Mouse (Mus musculus): Measurements from ENCODE around the gene Gm38392. TPM values are rescaled to one million over a fixed set of nuclear protein-coding genes. Genes with fewer than 3 reads are reported as not detected.

The Gm38392 gene
- polyA plus RNA-seq, 2 experiments, result 5.4 TPM; not detected in 1

DNA sequence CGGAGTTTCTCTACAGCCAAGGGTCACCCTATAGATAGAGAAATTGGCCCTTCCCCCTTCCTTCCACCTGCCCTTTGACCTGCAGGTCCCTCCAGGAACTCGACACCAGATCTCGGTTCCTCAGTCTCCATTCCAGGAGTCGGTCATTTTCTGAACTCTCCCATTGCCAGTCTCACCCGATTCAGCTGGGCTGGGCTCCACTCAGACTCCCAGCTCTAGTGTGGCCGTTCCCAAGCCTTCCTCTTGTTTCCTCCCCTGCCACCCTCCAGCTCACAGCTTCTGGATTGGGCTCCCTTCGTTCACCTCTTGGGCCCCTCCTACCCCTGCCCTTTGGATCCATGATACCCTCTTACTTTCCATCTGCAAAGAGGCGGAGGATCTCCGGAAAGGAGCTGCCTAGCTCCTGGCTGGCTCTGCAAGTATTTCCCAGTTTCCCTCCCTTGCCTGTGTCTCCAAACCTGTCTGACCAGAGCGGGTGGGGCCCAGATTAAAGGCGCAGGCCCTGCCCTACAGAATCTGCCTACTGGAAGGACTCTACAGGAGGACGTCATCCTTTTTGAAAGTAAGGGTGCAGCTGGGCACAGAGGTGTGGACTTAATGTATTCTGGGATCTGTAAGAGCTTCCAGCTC, 47.1 kb upstream of the Gm38392 start:
- peak overlapping the region; percentile 64; the same call in 1 of the 2 replicates for H3K4me2 ChIP-seq (replicated peaks; ENCODE audit: low read depth, low read length, severe bottlenecking)
- H3K36me3 ChIP-seq (ENCODE audit: control insufficient read depth, insufficient read depth, low read length), result peaks cover 10% of the 10 kb centered on the region; the same call in 1 of the 2 replicates
- DNase-seq (ENCODE audit: low spot score) (no peak), ATAC-seq (ENCODE audit: low FRiP score, low read depth) (no peak)
- no peak overlapping the region for H3K9ac ChIP-seq (ENCODE audit: low read depth, low read length, severe bottlenecking)
- no peak for TF ChIP-seq POLR2A (IDR thresholded peaks at IDR 0.05; ENCODE audit: borderline replicate concordance, extremely low read depth, insufficient read depth, insufficient read length)
- H3K4me1 ChIP-seq (ENCODE audit: control insufficient read depth, insufficient read depth, low read length), result peaks cover 12% of the 10 kb centered on the region
- WGBS, result 47% methylated on average over 12 of the region's 12 CpGs
- 0 out of 2 replicates have a peak overlapping the region, but pooled peaks have one; percentile 0 for H3K4me3 ChIP-seq (replicated peaks; ENCODE audit: low read length)
- no peaks in the 10 kb centered on the region for H3K9me3 ChIP-seq (ENCODE audit: control insufficient read depth, low read length)
- H3K27me3 ChIP-seq (ENCODE audit: control insufficient read depth, insufficient read depth, low read length), result no peaks in the 10 kb centered on the region
- H3K27ac ChIP-seq (replicated peaks; ENCODE audit: low read depth, low read length), result no peak overlapping the region

- WGBS, result 36% methylated on average over 2 of the region's 2 CpGs
These were observed 44.3 kb upstream of the Gm38392 start for GRCm38 (mm10) chr3:88331282-88331681.

GRCm38 (mm10) chr3:88328956-88329355, 41.9 kb upstream of the Gm38392 start:
- Histone ChIP-seq H3K9me3 (ENCODE audit: control insufficient read depth, low read length) (no peaks in the 10 kb centered on the region), H3K4me3 (replicated peaks; ENCODE audit: low read length) (no peak overlapping the region), H3K27me3 (ENCODE audit: control insufficient read depth, insufficient read depth, low read length) (no peaks in the 10 kb centered on the region), H3K9ac (ENCODE audit: low read depth, low read length, severe bottlenecking) (no peak overlapping the region), H3K36me3 (ENCODE audit: control insufficient read depth, insufficient read depth, low read length) (peaks cover 33% of the 10 kb centered on the region), H3K27ac (replicated peaks; ENCODE audit: low read depth, low read length) (no peak overlapping the region), H3K4me2 (replicated peaks; ENCODE audit: low read depth, low read length, severe bottlenecking) (no peak overlapping the region), H3K4me1 (ENCODE audit: control insufficient read depth, insufficient read depth, low read length) (peaks cover 7% of the 10 kb centered on the region)
- DNase-seq (ENCODE audit: low spot score) (no peak), ATAC-seq (ENCODE audit: low FRiP score, low read depth) (no peak)
- 46% methylated on average over 5 of the region's 5 CpGs for WGBS
- TF ChIP-seq POLR2A (IDR thresholded peaks at IDR 0.05; ENCODE audit: borderline replicate concordance, extremely low read depth, insufficient read depth, insufficient read length), result no peak

More at GRCm38 (mm10) chr3:88331282-88331681, 44.3 kb upstream of the Gm38392 start:
- Histone ChIP-seq H3K9ac (ENCODE audit: low read depth, low read length, severe bottlenecking) (no peak overlapping the region), H3K9me3 (ENCODE audit: control insufficient read depth, low read length) (no peaks in the 10 kb centered on the region), H3K36me3 (ENCODE audit: control insufficient read depth, insufficient read depth, low read length) (peaks cover 33% of the 10 kb centered on the region), H3K4me3 (replicated peaks; ENCODE audit: low read length) (no peak overlapping the region), H3K4me1 (ENCODE audit: control insufficient read depth, insufficient read depth, low read length) (0 out of 2 replicates have a peak, but pooled peaks cover 6% of the 10 kb centered on the region), H3K27me3 (ENCODE audit: control insufficient read depth, insufficient read depth, low read length) (no peaks in the 10 kb centered on the region), H3K4me2 (replicated peaks; ENCODE audit: low read depth, low read length, severe bottlenecking) (no peak overlapping the region), H3K27ac (replicated peaks; ENCODE audit: low read depth, low read length) (no peak overlapping the region)
- ATAC-seq (ENCODE audit: low FRiP score, low read depth) (no peak), DNase-seq (ENCODE audit: low spot score) (no peak)
- no peak for TF ChIP-seq POLR2A (IDR thresholded peaks at IDR 0.05; ENCODE audit: borderline replicate concordance, extremely low read depth, insufficient read depth, insufficient read length)

DNA sequence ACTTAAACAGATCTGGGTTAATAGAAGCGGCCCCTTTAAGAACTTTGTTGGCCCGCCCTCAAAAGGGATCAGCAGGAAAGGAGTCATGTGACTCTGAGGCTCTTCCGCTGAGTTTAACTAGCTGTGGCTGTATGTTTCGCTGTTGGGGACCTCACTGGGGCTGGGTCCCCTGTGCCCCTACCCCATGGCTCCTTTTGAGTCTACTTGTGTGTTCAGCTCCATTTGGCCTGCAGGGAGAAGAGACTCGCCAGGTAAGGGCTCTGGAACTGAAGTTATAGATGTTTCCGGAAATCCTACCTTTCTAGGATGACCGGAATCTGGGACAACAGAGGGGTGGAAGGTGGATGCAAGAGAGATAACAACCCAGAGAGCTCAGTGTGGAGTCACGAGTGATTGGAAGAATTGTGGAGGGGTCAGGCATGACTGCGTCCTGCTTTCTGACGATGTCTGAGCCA, 38.0 kb upstream of the Gm38392 start, which contains the start of gene Glmp:
Gene Glmp (plus strand): TSS at position 73 of the 455 bp plus-strand sequence.
- peak within 1 kb of the TSS; percentile 80 for H3K4me3 ChIP-seq (replicated peaks; ENCODE audit: low read length)
- no peak for TF ChIP-seq POLR2A (IDR thresholded peaks at IDR 0.05; ENCODE audit: borderline replicate concordance, extremely low read depth, insufficient read depth, insufficient read length)
- 2% methylated on average over 10 of the region's 10 CpGs for WGBS
- peaks cover 65% of the 10 kb centered on the region for H3K36me3 ChIP-seq (ENCODE audit: control insufficient read depth, insufficient read depth, low read length)
- no peaks in the 10 kb centered on the region for H3K27me3 ChIP-seq (ENCODE audit: control insufficient read depth, insufficient read depth, low read length)
- no peak within 1 kb of the TSS for H3K27ac ChIP-seq (replicated peaks; ENCODE audit: low read depth, low read length)
- ATAC-seq (ENCODE audit: low FRiP score, low read depth) (peak; percentile 83), DNase-seq (ENCODE audit: low spot score) (peak; percentile 84)
- peaks cover 7% of the 10 kb centered on the region for H3K4me1 ChIP-seq (ENCODE audit: control insufficient read depth, insufficient read depth, low read length)
- H3K4me2 ChIP-seq (replicated peaks; ENCODE audit: low read depth, low read length, severe bottlenecking), result peak within 1 kb of the TSS; percentile 80
- H3K9me3 ChIP-seq (ENCODE audit: control insufficient read depth, low read length), result no peaks in the 10 kb centered on the region
- H3K9ac ChIP-seq (ENCODE audit: low read depth, low read length, severe bottlenecking), result peak within 1 kb of the TSS; percentile 80

DNA sequence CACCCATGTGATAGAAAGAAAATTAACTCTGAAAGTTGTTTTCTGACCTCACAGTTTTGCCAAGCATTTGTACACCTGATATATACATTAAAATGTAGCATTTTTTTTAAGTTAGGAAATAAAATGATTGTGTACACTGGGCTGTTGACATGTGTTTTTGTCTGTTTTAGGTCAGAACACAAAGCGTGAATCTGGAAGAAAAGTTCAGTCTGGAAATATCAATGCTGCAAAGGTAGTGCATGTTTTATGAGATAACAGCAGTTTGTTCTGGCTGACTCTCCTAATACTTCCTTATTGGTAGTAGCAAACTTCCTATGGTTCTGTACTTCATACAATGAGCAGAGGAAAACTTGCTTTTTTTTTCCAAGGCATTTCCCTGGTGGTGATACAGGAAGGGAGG, 12.2 kb upstream of the Gm38392 start:
- Histone ChIP-seq H3K27ac (replicated peaks; ENCODE audit: low read depth, low read length) (no peak overlapping the region), H3K36me3 (ENCODE audit: control insufficient read depth, insufficient read depth, low read length) (peaks cover 48% of the 10 kb centered on the region), H3K4me3 (replicated peaks; ENCODE audit: low read length) (no peak overlapping the region), H3K4me1 (ENCODE audit: control insufficient read depth, insufficient read depth, low read length) (peaks cover 12% of the 10 kb centered on the region), H3K9ac (ENCODE audit: low read depth, low read length, severe bottlenecking) (no peak overlapping the region), H3K9me3 (ENCODE audit: control insufficient read depth, low read length) (no peaks in the 10 kb centered on the region), H3K27me3 (ENCODE audit: control insufficient read depth, insufficient read depth, low read length) (no peaks in the 10 kb centered on the region), H3K4me2 (replicated peaks; ENCODE audit: low read depth, low read length, severe bottlenecking) (no peak overlapping the region)
- TF ChIP-seq POLR2A (IDR thresholded peaks at IDR 0.05; ENCODE audit: borderline replicate concordance, extremely low read depth, insufficient read depth, insufficient read length), result no peak
- 95% methylated on average over 1 of the region's 1 CpGs for WGBS
- ATAC-seq (ENCODE audit: low FRiP score, low read depth) (no peak), DNase-seq (ENCODE audit: low spot score) (no peak)

Measured in limb, embryonic 14.5 days (tissue).